Mouse (Mus musculus) MEL (cell line): ENCODE measurements at regions not wholly inside any gene's neighbourhood (a gene's known extent, or its start where the extent isn't known, plus 50 kb on each side); places are given as distances from the start of the nearest gene placed in this dataset.

Source experiments
- DNase-seq: peaks from one replicate; pipeline ENCODE4 v3.0.0; 2011; ENCODE audit warnings: low read depth, low spot score
- H3K27ac ChIP-seq: 2 replicates; pipeline ENCODE4 v1.5.1; 2012; ENCODE audit warnings: low read depth, mild to moderate bottlenecking, control low read depth, low read length, moderate library complexity; ENCODE audit not compliant: control insufficient read depth
- H3K27me3 ChIP-seq, 2 experiments: fragments of 150-350 bp in 1 of 2; sonication (generic) in 1 of 2; 2 replicates each; pipeline ENCODE4 v1.6.1; 2012; ENCODE audit warnings: low read length in 2 of 2, mild to moderate bottlenecking in 2 of 2, improper control_type of control experiment in 1 of 2, moderate library complexity in 1 of 2; ENCODE audit not compliant: insufficient read depth in 2 of 2, control insufficient read depth in 1 of 2
- H3K36me3 ChIP-seq, 2 experiments: 2 replicates each; pipeline ENCODE4 v1.6.1; 2012 to 2014; ENCODE audit warnings: low read length in 2 of 2, improper control_type of control experiment in 1 of 2, inconsistent platforms in 1 of 2, mild to moderate bottlenecking in 1 of 2; ENCODE audit not compliant: insufficient read depth in 2 of 2, control insufficient read depth in 1 of 2
- H3K4me1 ChIP-seq, 2 experiments: fragments of 150-350 bp in 1 of 2; sonication (generic) in 1 of 2; 2 replicates each; pipeline ENCODE4 v1.6.1; 2012; ENCODE audit warnings: low read length in 2 of 2, improper control_type of control experiment in 1 of 2, mild to moderate bottlenecking in 1 of 2; ENCODE audit not compliant: insufficient read depth in 2 of 2, control insufficient read depth in 1 of 2
- H3K4me3 ChIP-seq, 2 experiments: fragments of 150-350 bp in 1 of 2; sonication (generic) in 1 of 2; 2 replicates each; pipeline ENCODE4 v1.5.1; 2012; ENCODE audit warnings: low read depth in 2 of 2, low read length in 2 of 2, mild to moderate bottlenecking in 2 of 2, moderate library complexity in 2 of 2, control low read depth in 1 of 2, improper control_type of control experiment in 1 of 2; ENCODE audit not compliant: control insufficient read depth in 1 of 2, insufficient read depth in 1 of 2
- H3K79me2 ChIP-seq: 2 replicates; pipeline ENCODE4 v1.6.1; 2012; ENCODE audit warnings: mild to moderate bottlenecking, low read length, moderate library complexity; ENCODE audit not compliant: control insufficient read depth, poor library complexity, insufficient read depth
- H3K9ac ChIP-seq: 2 replicates; pipeline ENCODE4 v1.6.1; 2012; ENCODE audit warnings: low read depth, mild to moderate bottlenecking, control low read depth, low read length, moderate library complexity; ENCODE audit not compliant: control insufficient read depth, poor library complexity, severe bottlenecking
- H3K9me3 ChIP-seq: fragments of 150-350 bp; sonication (generic); replicated peaks from 2 replicates; pipeline ENCODE4 v1.6.1; 2012; ENCODE audit warnings: mild to moderate bottlenecking, low read length, improper control_type of control experiment, moderate library complexity; ENCODE audit not compliant: insufficient read depth
- BHLHE40 ChIP-seq: IDR thresholded peaks from 2 replicates; pipeline ENCODE4 v1.6.1; 2012; ENCODE audit warnings: low read depth, mild to moderate bottlenecking, inconsistent platforms, low read length, improper control_type of control experiment, borderline replicate concordance
- CTCF ChIP-seq, 3 experiments: IDR thresholded peaks in 2 of 3; conservative IDR thresholded peaks in 1 of 3; 2 replicates each; pipeline ENCODE4 v1.5.1; 2011 to 2012; ENCODE audit warnings: low read length in 3 of 3, low read depth in 2 of 3, mild to moderate bottlenecking in 2 of 3, improper control_type of control experiment in 1 of 3, inconsistent platforms in 1 of 3, mixed read lengths in 1 of 3, moderate library complexity in 1 of 3; ENCODE audit not compliant: control insufficient read depth in 1 of 3, insufficient read depth in 1 of 3, poor library complexity in 1 of 3, severe bottlenecking in 1 of 3
- ELF1 ChIP-seq: IDR thresholded peaks from 2 replicates; pipeline ENCODE4 v1.6.1; 2014; ENCODE audit warnings: low read depth, mild to moderate bottlenecking, inconsistent platforms, low read length, improper control_type of control experiment, moderate library complexity
- EP300 ChIP-seq, 2 experiments: IDR thresholded peaks; 2 replicates each; pipeline ENCODE4 v1.6.1; 2011; ENCODE audit warnings: improper control_type of control experiment in 2 of 2, low read length in 2 of 2, low read depth in 1 of 2, mild to moderate bottlenecking in 1 of 2
- HCFC1 ChIP-seq: IDR thresholded peaks from 2 replicates; pipeline ENCODE4 v1.6.1; 2012; ENCODE audit warnings: low read depth, mild to moderate bottlenecking, inconsistent platforms, low read length, improper control_type of control experiment, moderate library complexity
- KAT2A ChIP-seq: conservative IDR thresholded peaks from 2 replicates; pipeline ENCODE4 v1.6.1; 2012; ENCODE audit warnings: low read depth, low read length, improper control_type of control experiment, inconsistent platforms
- MAFK ChIP-seq: IDR thresholded peaks from 2 replicates; pipeline ENCODE4 v1.6.1; 2011; ENCODE audit warnings: low read depth, mild to moderate bottlenecking, low read length, improper control_type of control experiment, borderline replicate concordance
- MAX ChIP-seq: IDR thresholded peaks from 2 replicates; pipeline ENCODE4 v1.6.1; 2011; ENCODE audit warnings: low read length, improper control_type of control experiment
- MAZ ChIP-seq: IDR thresholded peaks from 2 replicates; pipeline ENCODE4 v1.6.1; 2012; ENCODE audit warnings: low read depth, mild to moderate bottlenecking, inconsistent platforms, low read length, improper control_type of control experiment
- MXI1 ChIP-seq: IDR thresholded peaks from 2 replicates; pipeline ENCODE4 v1.6.1; 2011; ENCODE audit warnings: mild to moderate bottlenecking, low read depth, low read length, improper control_type of control experiment
- NRF1 ChIP-seq: IDR thresholded peaks from 2 replicates; pipeline ENCODE4 v1.6.1; 2014; ENCODE audit warnings: low read depth, mild to moderate bottlenecking, inconsistent platforms, low read length, improper control_type of control experiment, moderate library complexity; ENCODE audit not compliant: poor library complexity, insufficient read depth, severe bottlenecking
- POLR2A ChIP-seq, 2 experiments: IDR thresholded peaks; 2 replicates each; pipeline ENCODE4 v1.6.1; 2011 to 2012; ENCODE audit warnings: low read length in 2 of 2, mild to moderate bottlenecking in 2 of 2, control low read depth in 1 of 2, improper control_type of control experiment in 1 of 2, low read depth in 1 of 2, moderate library complexity in 1 of 2; ENCODE audit not compliant: control insufficient read depth in 1 of 2, insufficient read depth in 1 of 2, poor library complexity in 1 of 2
- POLR2AphosphoS5 ChIP-seq: IDR thresholded peaks from 2 replicates; pipeline ENCODE4 v1.6.1; 2012; ENCODE audit warnings: low read depth, borderline replicate concordance, mild to moderate bottlenecking, inconsistent platforms, low read length, moderate library complexity, mixed read lengths
- SMC3 ChIP-seq: IDR thresholded peaks from 2 replicates; pipeline ENCODE4 v1.6.1; 2011; ENCODE audit warnings: low read depth, low read length, improper control_type of control experiment
- TCF12 ChIP-seq: IDR thresholded peaks from 2 replicates; pipeline ENCODE4 v1.6.1; 2014; ENCODE audit warnings: low read depth, mild to moderate bottlenecking, inconsistent platforms, low read length, improper control_type of control experiment, moderate library complexity
- UBTF ChIP-seq: IDR thresholded peaks from 2 replicates; pipeline ENCODE4 v1.6.1; 2012; ENCODE audit warnings: low read depth, mild to moderate bottlenecking, inconsistent platforms, low read length, improper control_type of control experiment, moderate library complexity, borderline replicate concordance; ENCODE audit not compliant: insufficient read depth
- USF2 ChIP-seq, 2 experiments: IDR thresholded peaks; 2 replicates each; pipeline ENCODE4 v1.6.1; 2011 to 2012; ENCODE audit warnings: improper control_type of control experiment in 2 of 2, low read length in 2 of 2, borderline replicate concordance in 1 of 2, inconsistent platforms in 1 of 2, low read depth in 1 of 2, mild to moderate bottlenecking in 1 of 2; ENCODE audit not compliant: insufficient read depth in 1 of 2
- ZC3H11A ChIP-seq: IDR thresholded peaks from 2 replicates; pipeline ENCODE4 v1.6.1; 2012; ENCODE audit warnings: low read depth, mild to moderate bottlenecking, inconsistent platforms, low read length, improper control_type of control experiment
- ZKSCAN1 ChIP-seq: IDR thresholded peaks from 2 replicates; pipeline ENCODE4 v1.6.1; 2012; ENCODE audit warnings: low read depth, mild to moderate bottlenecking, inconsistent platforms, low read length, improper control_type of control experiment, moderate library complexity
- ZNF384 ChIP-seq: IDR thresholded peaks from 2 replicates; pipeline ENCODE4 v1.6.1; 2012; ENCODE audit warnings: low read depth, mild to moderate bottlenecking, inconsistent platforms, low read length, improper control_type of control experiment

DNA sequence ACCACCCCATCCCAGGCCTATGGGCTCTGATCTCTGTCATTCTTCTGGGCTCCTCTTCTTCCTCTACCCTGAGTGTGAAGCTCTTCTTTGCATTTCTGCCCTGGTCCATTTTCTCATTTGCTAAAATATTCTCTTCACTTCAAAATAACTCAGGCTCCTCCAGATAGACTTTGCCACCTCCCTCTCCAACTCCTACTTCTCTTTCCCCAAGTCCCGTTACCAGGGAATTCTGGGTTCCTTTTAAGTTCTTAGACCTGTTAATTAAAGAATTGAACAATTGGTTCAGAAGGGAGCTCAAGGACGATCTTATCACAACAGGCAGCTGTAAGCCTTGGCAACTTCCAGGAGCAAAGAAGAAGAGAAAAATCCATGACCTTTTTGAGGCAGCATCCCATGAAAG, 122.9 kb upstream of the Arid1b start:
- Histone ChIP-seq H3K9me3 (no peaks in the 10 kb centered on the region), H3K36me3 (no peaks in the 10 kb centered on the region), H3K79me2 (no peaks in the 10 kb centered on the region), H3K4me3 (no peak overlapping the region), H3K27me3 (peaks cover 0 to 3% of the 10 kb centered on the region in 2 experiments; a peak in 2 of 4 replicates), H3K4me1 (no peaks in the 10 kb centered on the region), H3K27ac (no peak overlapping the region), H3K9ac (no peak overlapping the region)
- DNase-seq: no peak
- TF ChIP-seq ZNF384 (no peak), TCF12 (no peak), NRF1 (no peak), ELF1 (no peak), MAZ (no peak), POLR2AphosphoS5 (no peak), UBTF (no peak), MXI1 (no peak), MAFK (no peak), ZKSCAN1 (no peak), SMC3 (no peak), KAT2A (no peak), HCFC1 (no peak), BHLHE40 (no peak), MAX (no peak), POLR2A (IDR thresholded peaks at IDR 0.05; ENCODE audit: control insufficient read depth in 1 of 2, insufficient read depth in 1 of 2, low read depth in 1 of 2, low read length in 2 of 2, poor library complexity in 1 of 2) (no peak), ZC3H11A (no peak)

GRCm38 (mm10) chr17:4874459-4874858, 119.7 kb upstream of the Arid1b start:
- Histone ChIP-seq H3K9ac (no peak overlapping the region), H3K79me2 (no peaks in the 10 kb centered on the region), H3K36me3 (no peaks in the 10 kb centered on the region), H3K27ac (no peak overlapping the region), H3K4me1 (no peaks in the 10 kb centered on the region), H3K27me3 (peaks cover 0 to 13% of the 10 kb centered on the region in 2 experiments), H3K9me3 (no peaks in the 10 kb centered on the region), H3K4me3 (no peak overlapping the region)
- TF ChIP-seq ELF1 (no peak), USF2 (IDR thresholded peaks at IDR 0.05; ENCODE audit: borderline replicate concordance in 1 of 2, insufficient read depth in 1 of 2, low read depth in 1 of 2, low read length in 2 of 2) (no peak), POLR2AphosphoS5 (peak; percentile 46; the same call in 1 of the 2 replicates), EP300 (IDR thresholded peaks at IDR 0.05; ENCODE audit: low read depth in 1 of 2, low read length in 2 of 2) (no peak), MAFK (no peak), POLR2A (IDR thresholded peaks at IDR 0.05; ENCODE audit: control insufficient read depth in 1 of 2, insufficient read depth in 1 of 2, low read depth in 1 of 2, low read length in 2 of 2, poor library complexity in 1 of 2) (no peak), HCFC1 (no peak), BHLHE40 (no peak), CTCF (IDR thresholded peaks at IDR 0.05 in 2 of 3, conservative IDR thresholded peaks at IDR 0.05 in 1 of 3; ENCODE audit: control insufficient read depth in 1 of 3, insufficient read depth in 1 of 3, low read depth in 2 of 3, low read length in 3 of 3, poor library complexity in 1 of 3, severe bottlenecking in 1 of 3) (no peak)
- no peak for DNase-seq
